Mouse (Mus musculus): ENCODE data around the gene Mettl26. TPM values are rescaled to one million over a fixed set of nuclear protein-coding genes. Genes with fewer than 3 reads are reported as not detected.
A peak's percentile ranks its signal among the peaks of the same experiment; 100 is the strongest.

The Mettl26 gene
- polyA plus RNA-seq, 1 experiment from 2014 or later = 74.5 TPM

DNA sequence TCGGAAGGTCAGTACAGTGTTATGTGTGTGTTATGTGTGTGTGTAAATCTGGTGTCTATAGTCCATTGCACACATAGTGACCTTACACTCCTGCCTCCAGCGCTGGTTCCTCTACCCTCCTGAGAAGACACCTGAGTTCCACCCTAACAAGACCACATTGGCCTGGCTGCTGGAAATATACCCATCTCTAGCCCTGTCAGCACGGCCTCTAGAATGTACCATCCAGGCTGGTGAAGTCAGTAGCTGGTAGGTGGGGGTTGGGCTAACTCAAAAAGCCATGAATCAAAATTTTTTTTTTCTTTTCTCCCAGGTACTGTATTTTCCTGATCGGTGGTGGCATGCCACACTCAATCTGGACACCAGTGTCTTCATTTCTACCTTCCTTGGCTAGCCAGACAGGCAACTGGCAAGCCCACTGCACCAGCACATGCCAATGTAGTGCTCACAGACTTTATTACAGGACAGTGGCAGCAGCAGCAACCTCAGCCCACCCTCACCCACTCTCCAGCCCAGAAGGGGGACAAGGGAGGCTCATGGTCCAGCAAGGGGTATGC, 44.6 kb upstream of the Mettl26 start:
- H3K4me2 ChIP-seq = peak overlapping the region; percentile 99
- peaks cover 47% of the 10 kb centered on the region for H3K36me3 ChIP-seq (ENCODE audit: control insufficient read depth, insufficient read depth, low read length)
- 76% methylated on average over 4 of the region's 4 CpGs for WGBS
- no peaks in the 10 kb centered on the region for H3K9me3 ChIP-seq (ENCODE audit: control insufficient read depth, low read length)
- peak overlapping the region; percentile 82; the same call in 1 of the 2 replicates for H3K27ac ChIP-seq (ENCODE audit: low read depth, low read length)
- DNase-seq (ENCODE audit: low spot score) (no peak), ATAC-seq (replicated peaks; ENCODE audit: low FRiP score) (no peak)
- H3K4me3 ChIP-seq (ENCODE audit: low read depth, low read length) = peak overlapping the region; percentile 65
- peaks cover 48% of the 10 kb centered on the region for H3K4me1 ChIP-seq (replicated peaks; ENCODE audit: control insufficient read depth, insufficient read depth, low read length)
- no peaks in the 10 kb centered on the region for H3K27me3 ChIP-seq (replicated peaks; ENCODE audit: control insufficient read depth, insufficient read depth, low read length)
- H3K9ac ChIP-seq (ENCODE audit: low read depth, low read length) = peak overlapping the region; percentile 20; the same call in 1 of the 2 replicates

DNA sequence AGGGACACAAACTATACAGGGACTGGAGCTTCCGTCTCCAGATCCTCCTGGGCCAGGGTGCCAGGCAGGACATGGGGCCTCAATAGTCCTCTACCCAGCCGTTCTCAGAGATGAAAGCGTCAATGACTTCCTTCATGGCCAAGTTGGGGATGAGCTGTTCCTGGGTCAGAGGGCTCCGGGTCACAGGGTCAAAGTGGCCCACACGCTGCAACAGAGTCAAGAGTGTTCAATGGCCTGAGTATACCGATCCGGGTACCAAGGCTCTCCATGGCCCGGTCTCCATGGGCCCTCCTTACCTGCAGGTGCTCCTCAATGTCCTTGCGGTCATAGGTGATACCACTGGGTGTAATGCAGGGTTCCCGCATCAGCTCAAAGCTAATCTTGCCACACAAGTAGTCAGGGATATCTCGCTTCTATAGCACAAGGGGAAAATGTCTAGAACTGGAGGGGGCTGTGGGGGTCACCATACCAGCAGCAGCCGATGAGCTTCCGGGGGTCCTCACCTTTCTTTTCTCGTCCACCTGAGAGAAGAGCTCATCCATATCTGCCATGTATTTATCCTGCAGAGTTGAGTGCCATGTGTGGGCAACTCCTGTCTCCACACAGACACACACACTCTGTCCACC, 44.0 kb upstream of the Mettl26 start:
- DNase-seq (ENCODE audit: low spot score) (no peak), ATAC-seq (replicated peaks; ENCODE audit: low FRiP score) (no peak)
- Histone ChIP-seq H3K36me3 (ENCODE audit: control insufficient read depth, insufficient read depth, low read length) (peaks cover 49% of the 10 kb centered on the region), H3K9me3 (ENCODE audit: control insufficient read depth, low read length) (no peaks in the 10 kb centered on the region), H3K4me1 (replicated peaks; ENCODE audit: control insufficient read depth, insufficient read depth, low read length) (peaks cover 45% of the 10 kb centered on the region), H3K9ac (ENCODE audit: low read depth, low read length) (peak overlapping the region; percentile 88), H3K27ac (ENCODE audit: low read depth, low read length) (no peak overlapping the region), H3K4me2 (peak overlapping the region; percentile 99), H3K27me3 (replicated peaks; ENCODE audit: control insufficient read depth, insufficient read depth, low read length) (no peaks in the 10 kb centered on the region), H3K4me3 (ENCODE audit: low read depth, low read length) (peak overlapping the region; percentile 85)
- WGBS = 85% methylated on average over 14 of the region's 14 CpGs

GRCm38 (mm10) chr17:25831451-25832281, 43.2 kb upstream of the Mettl26 start:
- peak overlapping the region; percentile 99 for H3K4me2 ChIP-seq
- H3K36me3 ChIP-seq (ENCODE audit: control insufficient read depth, insufficient read depth, low read length) = peaks cover 44% of the 10 kb centered on the region

DNA sequence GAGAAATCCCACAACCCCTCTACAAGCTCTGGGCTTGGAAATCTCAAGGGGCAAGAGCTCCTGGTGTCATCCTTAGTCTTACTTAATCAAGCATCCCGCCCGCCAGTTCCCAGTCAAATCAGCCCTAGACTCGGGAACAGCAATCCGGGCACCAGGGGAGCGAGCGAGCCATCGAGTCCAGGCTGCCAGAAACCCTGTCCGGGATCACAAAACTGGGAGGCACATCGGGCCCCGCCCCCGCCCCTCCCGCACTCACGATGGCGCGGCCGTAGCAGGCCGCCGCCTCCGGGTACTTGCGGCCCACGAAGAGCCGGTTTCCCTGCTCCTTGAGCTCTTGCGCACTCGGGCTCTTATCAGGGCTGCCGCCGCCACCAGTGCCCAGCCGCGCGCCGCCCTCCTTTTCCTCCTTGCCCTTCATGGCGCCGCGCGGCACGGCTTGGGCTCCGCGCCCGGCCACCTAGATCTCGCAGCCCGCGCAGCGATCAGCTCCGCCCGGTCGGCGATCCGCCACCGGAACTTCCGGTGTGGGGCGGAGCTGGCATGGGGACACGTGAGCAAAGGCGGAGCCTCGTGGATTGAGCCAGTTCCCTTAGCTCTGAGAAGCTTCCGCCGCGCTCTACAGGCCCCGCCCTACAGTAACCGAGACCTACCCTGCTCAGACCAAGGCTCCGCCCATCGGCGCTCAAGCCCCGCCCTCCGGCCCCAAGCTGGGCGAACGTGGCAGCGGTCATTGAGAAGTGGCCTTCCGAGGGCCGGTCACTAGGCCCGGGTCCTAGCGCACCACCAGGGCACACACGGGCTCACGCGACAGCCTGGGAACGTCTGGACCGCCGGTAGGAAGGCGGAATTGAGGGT, 42.2 kb upstream of the Mettl26 start:
- peak; percentile 99 for DNase-seq (ENCODE audit: low spot score)
- WGBS = under 1% methylated on average over 77 of the region's 77 CpGs
- Histone ChIP-seq H3K9ac (ENCODE audit: low read depth, low read length) (peak overlapping the region; percentile 88), H3K36me3 (ENCODE audit: control insufficient read depth, insufficient read depth, low read length) (peaks cover 35% of the 10 kb centered on the region), H3K4me2 (peak overlapping the region; percentile 99), H3K27me3 (replicated peaks; ENCODE audit: control insufficient read depth, insufficient read depth, low read length) (no peaks in the 10 kb centered on the region), H3K27ac (ENCODE audit: low read depth, low read length) (peak overlapping the region; percentile 97), H3K4me1 (replicated peaks; ENCODE audit: control insufficient read depth, insufficient read depth, low read length) (peaks cover 62% of the 10 kb centered on the region), H3K4me3 (ENCODE audit: low read depth, low read length) (peak overlapping the region; percentile 85), H3K9me3 (ENCODE audit: control insufficient read depth, low read length) (no peaks in the 10 kb centered on the region)
- peak; percentile 90 for ATAC-seq (replicated peaks; ENCODE audit: low FRiP score)

More at GRCm38 (mm10) chr17:25831451-25832281, 43.2 kb upstream of the Mettl26 start:
- ATAC-seq (replicated peaks; ENCODE audit: low FRiP score) (no peak), DNase-seq (ENCODE audit: low spot score) (no peak)
- no peaks in the 10 kb centered on the region for H3K27me3 ChIP-seq (replicated peaks; ENCODE audit: control insufficient read depth, insufficient read depth, low read length)
- H3K27ac ChIP-seq (ENCODE audit: low read depth, low read length) = peak overlapping the region; percentile 97
- H3K4me1 ChIP-seq (replicated peaks; ENCODE audit: control insufficient read depth, insufficient read depth, low read length) = peaks cover 53% of the 10 kb centered on the region
- H3K9me3 ChIP-seq (ENCODE audit: control insufficient read depth, low read length) = no peaks in the 10 kb centered on the region
- H3K9ac ChIP-seq (ENCODE audit: low read depth, low read length) = peak overlapping the region; percentile 88
- WGBS = 50% methylated on average over 21 of the region's 21 CpGs
- peak overlapping the region; percentile 85 for H3K4me3 ChIP-seq (ENCODE audit: low read depth, low read length)

DNA sequence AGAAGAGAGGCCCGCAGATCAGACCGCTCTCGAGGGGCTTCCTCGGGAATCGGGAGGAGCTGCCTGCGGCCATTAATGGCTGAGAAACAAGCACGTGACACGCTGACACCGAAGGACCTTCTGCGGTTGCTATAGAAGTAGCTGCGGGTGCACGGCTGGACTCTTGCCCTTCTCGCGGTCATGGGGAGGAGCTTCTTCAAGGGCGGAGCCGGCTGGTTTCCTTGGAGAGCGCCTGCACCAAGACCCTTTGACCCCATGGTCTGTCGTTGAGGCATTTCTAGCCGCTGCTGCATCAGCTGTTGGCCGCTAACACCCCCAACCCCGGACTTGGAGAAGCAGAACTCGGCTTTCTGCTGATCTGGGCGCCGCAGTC, 41.6 kb upstream of the Mettl26 start, which contains the start of gene Stub1:
Gene Stub1 (minus strand): TSS at position 114 of the 373 bp plus-strand sequence.
- peak within 1 kb of the TSS; percentile 85 for H3K4me3 ChIP-seq (ENCODE audit: low read depth, low read length)
- no peaks in the 10 kb centered on the region for H3K27me3 ChIP-seq (replicated peaks; ENCODE audit: control insufficient read depth, insufficient read depth, low read length)
- H3K4me1 ChIP-seq (replicated peaks; ENCODE audit: control insufficient read depth, insufficient read depth, low read length) = peaks cover 64% of the 10 kb centered on the region
- H3K4me2 ChIP-seq = peak within 1 kb of the TSS; percentile 99
- ATAC-seq (replicated peaks; ENCODE audit: low FRiP score) (peak; percentile 50), DNase-seq (ENCODE audit: low spot score) (no peak)
- H3K9ac ChIP-seq (ENCODE audit: low read depth, low read length) = peak within 1 kb of the TSS; percentile 88
- H3K36me3 ChIP-seq (ENCODE audit: control insufficient read depth, insufficient read depth, low read length) = peaks cover 32% of the 10 kb centered on the region
- H3K27ac ChIP-seq (ENCODE audit: low read depth, low read length) = peak within 1 kb of the TSS; percentile 97
- H3K9me3 ChIP-seq (ENCODE audit: control insufficient read depth, low read length) = no peaks in the 10 kb centered on the region
- whole genome bisulfite sequencing = under 1% methylated on average over 24 of the region's 24 CpGs

- DNase-seq (ENCODE audit: low spot score) (no peak), ATAC-seq (replicated peaks; ENCODE audit: low FRiP score) (no peak)
- Histone ChIP-seq H3K9ac (ENCODE audit: low read depth, low read length) (peak overlapping the region; percentile 88), H3K4me3 (ENCODE audit: low read depth, low read length) (peak overlapping the region; percentile 85), H3K4me2 (peak overlapping the region; percentile 99), H3K27ac (ENCODE audit: low read depth, low read length) (peak overlapping the region; percentile 97), H3K9me3 (ENCODE audit: control insufficient read depth, low read length) (no peaks in the 10 kb centered on the region), H3K27me3 (replicated peaks; ENCODE audit: control insufficient read depth, insufficient read depth, low read length) (no peaks in the 10 kb centered on the region), H3K36me3 (ENCODE audit: control insufficient read depth, insufficient read depth, low read length) (peaks cover 33% of the 10 kb centered on the region), H3K4me1 (replicated peaks; ENCODE audit: control insufficient read depth, insufficient read depth, low read length) (peaks cover 61% of the 10 kb centered on the region)
- WGBS = 42% methylated on average over 6 of the region's 6 CpGs
Measured at GRCm38 (mm10) chr17:25833961-25834594, 40.8 kb upstream of the Mettl26 start.

GRCm38 (mm10) chr17:25834595-25835222, 40.2 kb upstream of the Mettl26 start:
- Histone ChIP-seq H3K4me3 (ENCODE audit: low read depth, low read length) (peak overlapping the region; percentile 85), H3K27me3 (replicated peaks; ENCODE audit: control insufficient read depth, insufficient read depth, low read length) (no peaks in the 10 kb centered on the region), H3K9me3 (ENCODE audit: control insufficient read depth, low read length) (no peaks in the 10 kb centered on the region), H3K4me2 (peak overlapping the region; percentile 99), H3K4me1 (replicated peaks; ENCODE audit: control insufficient read depth, insufficient read depth, low read length) (peaks cover 60% of the 10 kb centered on the region), H3K27ac (ENCODE audit: low read depth, low read length) (no peak overlapping the region), H3K9ac (ENCODE audit: low read depth, low read length) (peak overlapping the region; percentile 88), H3K36me3 (ENCODE audit: control insufficient read depth, insufficient read depth, low read length) (peaks cover 38% of the 10 kb centered on the region)
- WGBS = 91% methylated on average over 12 of the region's 12 CpGs
- DNase-seq (ENCODE audit: low spot score) = no peak
- no peak for ATAC-seq (replicated peaks; ENCODE audit: low FRiP score)

Measured in liver, embryonic 11.5 days (tissue).